Mouse (Mus musculus): ENCODE measurements around the gene Nrg4.
"Not testable (repeated sequence)": the region's sequence is repeated elsewhere in the genome, so short reads cannot be mapped to it uniquely, and the experiment has no call there.

Gene Nrg4

GRCm38 (mm10) chr9:55252097-55252496 lies 74.5 kb downstream of the Nrg4 start:
- DNase-seq (ENCODE audit: low spot score in 2 of 2): not testable (repeated sequence)

DNA sequence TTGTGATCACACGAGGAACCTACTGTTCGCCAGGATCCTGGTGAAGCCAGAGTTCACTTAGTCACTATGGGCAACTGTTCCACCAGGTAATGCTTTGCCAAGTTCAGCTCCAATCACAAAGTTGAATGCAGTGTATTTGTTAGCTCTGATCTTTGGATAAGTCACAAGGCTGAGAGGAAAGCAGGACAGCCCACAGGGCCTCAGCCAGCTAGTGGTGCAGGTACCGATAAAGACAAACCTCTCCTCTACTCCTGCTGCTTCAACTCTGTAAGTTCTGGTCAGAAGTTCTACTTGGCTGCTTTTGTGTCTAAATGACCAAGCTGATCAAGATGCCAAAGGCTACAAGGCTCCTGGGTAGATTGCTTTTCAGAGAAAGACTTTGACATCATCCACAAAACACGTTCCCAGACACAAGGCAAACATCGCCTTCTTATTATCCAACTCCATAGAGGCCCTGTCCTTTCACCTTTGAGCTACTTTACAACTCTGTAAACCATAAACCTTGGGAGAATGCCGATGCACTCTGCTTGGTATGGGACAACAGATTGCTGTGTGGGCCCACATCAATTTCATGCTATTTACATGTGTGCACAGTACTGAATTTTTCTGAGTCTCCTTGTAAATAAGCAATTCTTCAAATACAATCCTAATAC lies 75.9 kb downstream of the Nrg4 start:
- DNase-seq (ENCODE audit: low spot score in 2 of 2): no peak

- no peak for DNase-seq (ENCODE audit: low spot score in 2 of 2)
Observed at GRCm38 (mm10) chr9:55248465-55248864, 78.2 kb downstream of the Nrg4 start.

GRCm38 (mm10) chr9:55246918-55247317 lies 79.7 kb downstream of the Nrg4 start:
- no peak for DNase-seq (ENCODE audit: low spot score in 2 of 2)

GRCm38 (mm10) chr9:55246440-55246839 lies 80.2 kb downstream of the Nrg4 start:
- DNase-seq (ENCODE audit: low spot score in 2 of 2): no peak

DNA sequence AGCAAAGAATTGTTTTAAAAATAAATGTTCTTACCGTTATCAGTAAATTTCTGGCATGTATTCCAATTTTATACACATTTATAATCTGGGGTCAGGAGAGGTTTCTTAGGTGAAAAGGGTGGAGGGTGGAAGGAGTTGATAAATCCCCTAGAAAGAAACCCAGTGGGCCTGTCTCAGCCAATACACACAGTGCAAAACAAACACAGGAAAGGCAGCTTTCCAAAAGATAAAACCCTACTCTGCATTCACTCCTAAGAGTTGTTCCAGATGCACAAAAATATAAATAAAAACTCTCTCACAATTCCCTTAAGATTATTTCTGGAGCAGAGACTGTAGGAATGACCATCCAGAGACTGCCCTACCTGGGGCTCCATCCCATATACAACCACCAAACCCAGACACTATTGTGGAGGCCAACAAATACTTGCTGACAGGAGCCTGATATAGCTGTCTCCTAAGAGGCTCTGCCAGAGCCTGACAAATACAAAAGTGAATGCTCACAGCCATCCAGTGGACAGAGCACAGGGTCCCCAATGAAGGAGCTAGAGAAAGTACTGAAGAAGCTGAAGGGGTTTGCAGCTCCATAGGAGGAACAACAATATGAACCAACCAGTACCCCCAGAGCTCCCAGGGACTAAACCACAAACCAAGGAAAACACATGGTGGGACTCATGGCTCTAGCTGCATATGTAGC lies 81.4 kb downstream of the Nrg4 start:
- not testable (repeated sequence) for DNase-seq (ENCODE audit: low spot score in 2 of 2)

GRCm38 (mm10) chr9:55244079-55244478 lies 82.6 kb downstream of the Nrg4 start:
- no peak for DNase-seq (ENCODE audit: low spot score in 2 of 2)

DNA sequence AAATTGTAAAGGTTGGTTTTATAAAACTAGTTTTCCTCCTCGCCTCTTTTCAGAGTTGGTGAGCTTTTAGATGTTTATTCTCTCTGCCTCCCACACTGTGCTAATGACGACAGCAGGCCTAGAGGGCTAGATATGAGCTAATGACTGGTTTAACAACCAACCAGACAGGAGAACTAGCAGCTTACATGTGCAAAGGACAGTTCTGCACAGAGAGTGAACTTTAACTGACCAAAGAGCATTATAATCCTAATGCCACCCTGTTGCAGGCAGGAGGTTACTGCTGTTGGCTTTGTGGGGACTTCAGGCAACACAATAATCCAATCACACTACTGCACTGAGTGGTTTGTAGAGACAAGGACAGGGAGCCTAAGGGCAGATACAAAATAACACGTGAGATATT lies 83.4 kb downstream of the Nrg4 start:
- DNase-seq (ENCODE audit: low spot score in 2 of 2): no peak

DNA sequence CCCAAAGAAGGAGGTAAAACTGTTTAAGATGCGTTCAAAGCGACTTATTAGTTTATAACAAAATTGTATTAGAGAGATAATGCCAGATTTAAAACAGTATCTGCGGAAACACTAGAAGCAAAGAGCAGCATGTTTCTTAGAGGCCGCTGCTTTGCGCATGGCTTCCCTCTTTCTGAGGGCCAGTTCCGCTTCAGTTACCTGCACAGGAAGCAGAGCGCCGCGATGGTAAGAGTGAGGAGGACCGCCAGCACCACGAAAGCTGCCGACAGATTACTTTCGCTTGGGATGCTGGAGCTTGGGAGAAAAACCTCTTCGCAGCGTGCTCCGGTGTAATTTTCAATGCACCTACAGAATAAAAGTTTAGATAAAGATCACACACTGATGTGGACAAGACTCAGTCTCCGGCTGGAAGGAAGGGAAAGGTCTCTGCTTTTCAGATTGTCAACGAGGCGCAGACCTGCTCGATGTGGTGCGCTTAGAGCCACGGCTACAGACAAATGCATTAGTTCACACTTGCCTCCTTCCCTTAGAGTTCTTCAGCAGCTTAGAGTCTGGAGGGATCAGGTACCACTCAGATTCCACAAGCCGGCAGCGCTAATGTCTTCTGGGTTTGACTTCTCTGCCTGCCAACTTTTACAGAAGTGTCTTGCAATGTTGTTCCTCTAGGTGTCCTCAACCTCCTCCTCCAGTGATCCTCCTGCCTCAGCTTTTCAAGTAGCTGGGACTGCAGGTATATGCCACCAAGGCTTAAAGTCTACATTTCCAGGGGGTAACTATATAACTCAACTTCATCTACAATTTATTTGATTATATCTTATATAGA lies 84.6 kb downstream of the Nrg4 start:
- no peak for DNase-seq (ENCODE audit: low spot score in 2 of 2)

GRCm38 (mm10) chr9:55240852-55241251 lies 85.8 kb downstream of the Nrg4 start:
- no peak for DNase-seq (ENCODE audit: low spot score in 2 of 2)

GRCm38 (mm10) chr9:55236235-55237165 lies 90.1 kb downstream of the Nrg4 start:
- no peak for DNase-seq (ENCODE audit: low spot score in 2 of 2)

DNA sequence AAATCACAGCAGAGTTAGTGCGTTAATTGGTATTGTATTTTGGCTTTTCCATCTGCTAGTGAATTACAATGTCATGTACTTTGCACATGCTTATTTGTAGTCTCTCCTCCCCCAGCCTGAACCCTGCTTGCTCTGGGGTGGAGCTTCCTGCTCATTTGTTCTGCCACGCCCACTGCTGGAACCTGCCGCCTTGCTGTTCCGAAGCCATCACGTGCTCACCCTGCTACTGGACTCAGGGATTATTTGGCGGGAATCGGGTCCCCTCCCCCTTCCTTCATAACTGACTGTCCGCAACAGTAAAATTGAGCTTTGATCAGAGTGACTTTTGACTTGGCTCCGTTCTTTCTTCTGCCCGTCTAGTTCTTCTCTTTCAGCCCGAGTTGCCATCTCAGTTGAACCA lies 93.6 kb downstream of the Nrg4 start:
- DNase-seq (ENCODE audit: low spot score in 2 of 2): not testable (repeated sequence)

GRCm38 (mm10) chr9:55232586-55232985 lies 94.1 kb downstream of the Nrg4 start:
- DNase-seq (ENCODE audit: low spot score in 2 of 2): no peak

DNA sequence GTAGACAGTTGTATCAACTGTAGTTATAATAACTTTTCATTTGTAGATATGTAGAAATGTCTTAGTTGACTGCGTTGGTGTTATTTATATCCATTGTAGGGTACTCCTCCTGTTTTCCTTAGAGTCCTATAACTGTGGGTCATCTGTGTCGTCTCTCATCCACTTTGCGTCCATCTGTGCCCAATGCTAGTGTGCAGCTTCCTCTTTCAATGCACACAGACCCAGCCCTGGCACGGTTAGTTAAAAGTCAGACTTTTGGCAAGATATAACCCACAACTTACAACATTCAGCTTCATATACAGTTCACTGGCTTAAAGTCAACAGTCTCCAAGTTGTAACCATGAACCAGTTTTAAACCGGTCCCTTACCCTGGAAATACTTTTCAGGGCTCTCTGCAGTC lies 94.5 kb downstream of the Nrg4 start:
- DNase-seq (ENCODE audit: low spot score in 2 of 2): no peak

DNA sequence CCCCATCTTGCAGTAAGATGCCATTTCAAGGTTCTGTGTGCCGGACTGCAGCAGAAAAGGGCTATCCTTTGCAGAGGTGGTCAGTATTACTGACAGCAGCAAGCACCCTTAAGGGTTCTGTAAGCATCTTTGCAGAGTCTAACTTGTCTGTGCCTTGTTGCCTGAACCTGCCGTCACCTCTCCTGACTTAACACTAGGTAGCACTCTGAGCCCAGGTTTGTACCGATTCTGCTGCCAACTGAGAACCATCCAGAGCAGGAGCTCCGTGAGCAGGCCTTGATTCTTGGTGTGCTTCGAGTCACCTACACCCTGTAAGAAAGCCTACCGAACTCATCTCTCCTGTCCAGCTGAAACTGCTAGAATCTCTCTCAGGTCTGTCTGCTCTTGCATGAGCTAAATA lies 95.1 kb downstream of the Nrg4 start:
- peak in 1 of 2 experiments; percentile 21 for DNase-seq (ENCODE audit: low spot score in 2 of 2)

DNA sequence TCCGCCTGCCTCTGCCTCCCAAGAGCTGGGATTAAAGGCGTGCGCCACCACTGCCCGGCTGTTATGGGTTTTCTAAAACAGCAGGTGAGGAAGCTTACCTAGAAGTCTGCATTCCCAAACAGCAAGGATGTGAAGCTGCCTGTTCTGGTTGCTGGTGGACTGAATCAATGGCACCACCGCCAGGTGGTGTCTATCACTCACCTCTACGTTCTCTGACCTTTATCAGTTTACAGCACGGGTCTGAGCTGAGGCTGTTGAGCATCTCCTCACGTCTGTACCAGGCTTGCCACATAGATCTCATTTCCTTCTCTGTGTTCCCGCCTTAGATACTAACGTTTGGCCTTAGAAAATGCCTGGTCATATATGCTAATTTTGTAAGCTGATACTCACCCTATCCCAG lies 97.6 kb downstream of the Nrg4 start:
- no peak for DNase-seq (ENCODE audit: low spot score in 2 of 2)

GRCm38 (mm10) chr9:55228149-55228548 lies 98.5 kb downstream of the Nrg4 start:
- no peak for DNase-seq (ENCODE audit: low spot score in 2 of 2)

GRCm38 (mm10) chr9:55226251-55226650 lies 100.4 kb downstream of the Nrg4 start:
- DNase-seq (ENCODE audit: low spot score in 2 of 2): peak; percentile 41 to 46

DNA sequence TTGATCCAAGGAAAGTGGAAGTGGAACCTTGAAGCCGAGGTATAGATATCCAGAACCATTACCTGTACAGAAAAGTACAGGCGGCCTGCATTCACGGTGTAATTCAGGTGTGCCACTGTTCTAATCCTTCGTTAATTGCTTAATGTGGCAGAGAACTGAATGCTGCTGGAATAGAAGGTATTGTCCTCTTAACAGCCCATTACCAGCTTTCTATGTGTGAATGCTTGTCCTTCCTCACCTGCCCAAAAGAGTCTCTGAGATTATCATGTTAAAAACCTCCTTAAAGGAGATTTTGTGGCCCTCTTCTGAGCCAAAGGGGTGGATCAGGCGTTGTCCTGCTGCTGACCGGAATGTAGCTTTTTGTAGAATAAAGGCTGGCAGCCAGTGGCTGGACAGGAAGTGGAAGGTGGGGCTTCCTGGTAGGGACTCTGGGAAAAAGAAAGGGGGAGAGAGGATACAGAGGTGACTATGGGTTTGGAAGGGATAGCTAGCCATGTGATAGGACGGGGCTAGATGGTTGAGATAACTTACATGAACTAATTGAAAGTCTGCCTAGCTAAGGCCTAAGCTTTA lies 101.4 kb downstream of the Nrg4 start:
- no peak for DNase-seq (ENCODE audit: low spot score in 2 of 2)

DNA sequence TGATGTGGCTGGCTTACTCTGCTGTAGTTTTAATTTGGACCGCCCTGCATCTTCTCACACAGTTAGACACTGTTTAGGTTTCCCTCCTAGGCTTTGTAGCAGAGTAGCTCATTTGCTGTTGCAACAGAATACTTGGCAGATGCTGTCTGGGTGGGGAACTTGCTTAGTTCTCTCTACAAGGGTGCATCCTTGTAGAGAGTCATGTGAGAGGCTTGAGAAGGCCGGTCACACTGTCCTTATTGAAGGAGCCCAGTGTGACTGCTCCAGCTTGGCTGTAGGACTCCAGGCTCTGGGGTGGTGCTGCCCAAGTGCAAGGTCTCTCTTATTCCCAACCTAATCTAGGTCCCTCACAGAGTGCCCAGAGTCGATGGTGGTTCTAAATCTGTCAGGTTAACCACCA lies 109.3 kb downstream of the Nrg4 start:
- no peak for DNase-seq (ENCODE audit: low spot score in 2 of 2)

DNA sequence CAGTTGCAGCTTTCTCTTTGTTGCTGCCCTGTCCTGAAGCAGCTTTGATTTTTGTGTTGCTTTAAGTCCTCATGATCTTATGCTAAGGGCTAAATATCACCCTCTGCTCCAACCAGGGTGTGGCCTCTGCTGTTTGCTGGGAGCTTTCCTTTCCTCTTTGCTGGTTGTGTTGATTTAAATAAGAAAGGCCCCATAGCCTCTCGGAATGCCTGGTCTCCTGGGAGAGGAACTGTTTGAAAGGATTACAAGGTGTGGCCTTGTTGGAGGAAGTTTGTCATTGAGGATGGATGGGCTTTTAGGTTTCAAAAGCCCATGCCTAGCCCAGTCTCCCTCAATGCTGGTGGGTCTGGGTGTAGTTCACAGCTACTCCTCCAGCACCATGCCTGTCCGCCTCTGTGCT lies 110.6 kb downstream of the Nrg4 start:
- no peak for DNase-seq (ENCODE audit: low spot score in 2 of 2)

Measured in right cerebral cortex, adult 2 months (tissue).